Mouse (Mus musculus) forebrain, postnatal 0 days (tissue): ENCODE data around the gene Panx3. TPM values are rescaled to one million over a fixed set of nuclear protein-coding genes. Genes with fewer than 3 reads are reported as not detected.

Experiments
- ATAC-seq: fragments of 200-750 bp; cut with Nextera tagmentation; 2 replicates; pipeline ENCODE4 v1.8.0; 2017; ENCODE audit warnings: mild to moderate bottlenecking, moderate library complexity
- DNase-seq: peaks from one replicate; pipeline ENCODE4 v3.0.0-alpha.2; 2015
- H3K27ac ChIP-seq: fragments of 300-500 bp; sonication (generic); 2 replicates; pipeline ENCODE4 v1.5.1; 2014; ENCODE audit warnings: low read depth, mild to moderate bottlenecking, antibody characterized with exemption, low read length, moderate library complexity, mixed read lengths
- H3K27me3 ChIP-seq: fragments of 300-500 bp; sonication (generic); 2 replicates; pipeline ENCODE4 v1.6.1; 2014; ENCODE audit warnings: mild to moderate bottlenecking, low read length, mixed read lengths; ENCODE audit not compliant: insufficient read depth
- H3K36me3 ChIP-seq: fragments of 300-500 bp; sonication (generic); 2 replicates; pipeline ENCODE4 v1.6.1; 2014; ENCODE audit warnings: mild to moderate bottlenecking, moderate library complexity; ENCODE audit not compliant: insufficient read depth
- H3K4me1 ChIP-seq: fragments of 300-500 bp; sonication (generic); 2 replicates; pipeline ENCODE4 v1.6.1; 2014; ENCODE audit warnings: antibody characterized with exemption; ENCODE audit not compliant: insufficient read depth
- H3K4me2 ChIP-seq: fragments of 300-500 bp; sonication (generic); 2 replicates; pipeline ENCODE4 v1.6.1; 2014; ENCODE audit warnings: low read depth, mild to moderate bottlenecking, moderate library complexity
- H3K4me3 ChIP-seq: fragments of 300-500 bp; sonication (generic); 2 replicates; pipeline ENCODE4 v1.5.1; 2014; ENCODE audit warnings: low read depth, low read length, mixed read lengths
- H3K9ac ChIP-seq: fragments of 300-500 bp; sonication (generic); 2 replicates; pipeline ENCODE4 v1.6.1; 2014; ENCODE audit warnings: mild to moderate bottlenecking
- H3K9me3 ChIP-seq: fragments of 300-500 bp; sonication (generic); 2 replicates; pipeline ENCODE4 v1.6.1; 2016; ENCODE audit warnings: low read length
- CTCF ChIP-seq: sonication (generic); IDR thresholded peaks from 2 replicates; pipeline ENCODE4 v1.5.1; 2016; ENCODE audit warnings: antibody characterized with exemption, control low read depth, low read depth
- WGBS: fragments of 180-500 bp; shearing (Covaris S2); extraction: QIAGEN DNeasy Blood & Tissue Kit; methylation state at CpG from one replicate; pipeline ENCODE4 v1.1.7; 2014; 5-methylcytosine and 5-hydroxymethylcytosine counted together
- polyA plus RNA-seq: library from polyadenylated mRNA; unstranded; fragments of >200 nt; fragmentation: Nextera tagmentation; extraction: Ambion mirVana; gene quantifications from 2 replicates; pipeline ENCODE4 v1.2.1, GENCODE M21; 2015
- total RNA-seq: library from RNA; depleted of rRNA; stranded (reverse); fragments of >200 nt; gene quantifications from 2 replicates; pipeline ENCODE4 v1.2.3, GENCODE M21; 2014

The Panx3 gene
- total and polyA plus RNA-seq, 2 experiments from 2014 or later: 1.8 TPM; not detected in 1

DNA sequence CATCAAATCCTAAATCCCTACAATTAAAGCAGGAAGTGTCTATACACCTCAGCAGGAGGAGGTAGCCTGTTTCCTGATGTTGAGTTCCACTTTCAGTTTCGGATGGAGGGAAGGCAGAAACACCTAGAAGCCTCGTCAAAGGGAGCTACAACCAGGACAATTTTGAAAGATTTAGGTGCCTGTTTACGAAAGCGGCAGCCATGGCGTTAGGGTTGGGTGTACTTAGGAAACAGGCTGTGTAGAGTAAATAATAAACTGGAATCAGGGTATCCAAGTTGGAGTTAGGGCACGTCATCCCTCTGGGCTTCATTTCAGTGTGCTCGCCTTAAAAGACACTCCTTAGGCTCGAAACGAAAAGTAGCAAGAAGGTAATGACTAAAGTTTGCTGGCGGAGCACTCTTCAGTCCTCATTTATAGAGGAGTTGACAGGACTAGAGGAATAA is 12.6 kb downstream of the Panx3 start:
- Histone ChIP-seq H3K4me2 (peak overlapping the region; percentile 77), H3K27ac (no peak overlapping the region), H3K36me3 (peaks cover 26% of the 10 kb centered on the region), H3K27me3 (no peaks in the 10 kb centered on the region), H3K4me3 (peak overlapping the region; percentile 75), H3K9me3 (no peaks in the 10 kb centered on the region), H3K4me1 (peaks cover 12% of the 10 kb centered on the region; the same call in 1 of the 2 replicates), H3K9ac (peak overlapping the region; percentile 70)
- TF ChIP-seq CTCF: no peak
- DNase-seq (no peak), ATAC-seq (no peak; the same call in 1 of the 2 replicates)
- 3% methylated on average over 10 of the region's 10 CpGs for WGBS

DNA sequence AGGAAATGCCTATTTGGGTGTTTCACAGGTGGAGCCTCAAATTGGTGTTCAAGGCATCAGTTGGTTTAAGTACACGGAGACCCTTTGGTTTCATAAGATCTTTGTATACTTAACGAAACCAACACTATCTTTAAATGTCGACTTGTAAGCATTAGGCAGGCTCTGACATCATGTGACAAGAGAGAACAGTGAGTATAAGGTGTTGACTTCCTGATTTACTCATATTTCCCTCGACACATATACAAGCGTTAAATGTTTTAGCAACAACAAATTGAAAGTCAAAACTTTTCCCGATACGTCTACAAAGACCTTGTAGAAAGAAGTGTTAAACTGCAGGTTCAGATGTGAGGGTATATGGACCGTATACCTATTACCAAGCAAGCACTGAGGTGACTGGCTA is 13.1 kb downstream of the Panx3 start:
- Histone ChIP-seq H3K4me1 (peaks cover 12% of the 10 kb centered on the region; the same call in 1 of the 2 replicates), H3K9me3 (no peaks in the 10 kb centered on the region), H3K4me2 (peak overlapping the region; percentile 77), H3K27ac (no peak overlapping the region), H3K9ac (no peak overlapping the region), H3K4me3 (peak overlapping the region; percentile 75), H3K27me3 (no peaks in the 10 kb centered on the region), H3K36me3 (peaks cover 30% of the 10 kb centered on the region)
- no peak for TF ChIP-seq CTCF
- WGBS: 73% methylated on average over 8 of the region's 8 CpGs
- DNase-seq (no peak), ATAC-seq (no peak)

DNA sequence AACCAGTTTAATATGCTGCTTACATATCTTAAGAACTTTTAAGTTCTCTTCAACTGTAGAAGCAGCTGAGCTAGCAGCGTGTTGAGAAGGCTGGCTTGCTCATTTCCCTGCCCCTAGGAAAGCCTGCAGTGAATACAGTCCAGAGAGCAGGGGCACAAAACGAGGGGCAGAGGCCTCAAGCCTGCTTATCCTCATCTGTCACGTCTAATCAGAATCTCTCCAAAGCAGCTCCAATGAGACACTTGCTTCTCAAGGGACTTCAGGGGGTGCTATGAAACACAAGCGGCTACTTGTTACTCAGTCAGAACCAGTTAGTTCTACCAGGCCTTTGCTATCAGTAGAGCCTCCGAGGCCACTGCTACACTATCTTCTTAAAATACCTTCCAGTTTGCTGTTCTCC is 15.2 kb downstream of the Panx3 start:
- TF ChIP-seq CTCF: no peak
- ATAC-seq (no peak), DNase-seq (no peak)
- no peaks in the 10 kb centered on the region for H3K9me3 ChIP-seq
- WGBS: 89% methylated on average over 5 of the region's 5 CpGs
- no peak overlapping the region for H3K27ac ChIP-seq
- no peak overlapping the region for H3K4me3 ChIP-seq
- no peak overlapping the region for H3K9ac ChIP-seq
- peaks cover 12% of the 10 kb centered on the region; the same call in 1 of the 2 replicates for H3K4me1 ChIP-seq
- peaks cover 50% of the 10 kb centered on the region for H3K36me3 ChIP-seq
- H3K27me3 ChIP-seq: no peaks in the 10 kb centered on the region
- H3K4me2 ChIP-seq: no peak overlapping the region

DNA sequence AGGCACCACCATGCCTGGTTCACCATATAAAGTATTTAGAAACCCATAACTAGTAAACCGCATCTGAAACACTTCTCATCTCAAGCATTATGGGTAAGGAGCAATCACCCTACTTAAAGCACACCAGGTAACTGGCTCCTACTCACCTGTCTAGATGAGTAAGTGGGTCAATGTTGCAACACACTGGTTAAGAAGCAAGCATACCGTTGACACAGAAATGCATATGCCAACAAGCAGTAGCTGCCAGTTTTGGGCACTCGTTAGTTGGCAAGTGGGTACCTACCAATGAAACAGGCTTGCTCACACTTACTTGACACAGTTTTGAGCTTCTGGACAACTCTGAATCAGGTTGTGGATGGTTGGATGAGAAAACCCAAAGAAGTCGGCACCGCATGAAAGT is 18.4 kb downstream of the Panx3 start:
- no peak for TF ChIP-seq CTCF
- Histone ChIP-seq H3K36me3 (peaks cover 64% of the 10 kb centered on the region), H3K4me3 (no peak overlapping the region), H3K4me1 (no peaks in the 10 kb centered on the region), H3K4me2 (no peak overlapping the region), H3K9me3 (no peaks in the 10 kb centered on the region), H3K27ac (no peak overlapping the region), H3K9ac (no peak overlapping the region), H3K27me3 (no peaks in the 10 kb centered on the region)
- WGBS: 94% methylated on average over 5 of the region's 5 CpGs
- ATAC-seq (no peak), DNase-seq (no peak)

DNA sequence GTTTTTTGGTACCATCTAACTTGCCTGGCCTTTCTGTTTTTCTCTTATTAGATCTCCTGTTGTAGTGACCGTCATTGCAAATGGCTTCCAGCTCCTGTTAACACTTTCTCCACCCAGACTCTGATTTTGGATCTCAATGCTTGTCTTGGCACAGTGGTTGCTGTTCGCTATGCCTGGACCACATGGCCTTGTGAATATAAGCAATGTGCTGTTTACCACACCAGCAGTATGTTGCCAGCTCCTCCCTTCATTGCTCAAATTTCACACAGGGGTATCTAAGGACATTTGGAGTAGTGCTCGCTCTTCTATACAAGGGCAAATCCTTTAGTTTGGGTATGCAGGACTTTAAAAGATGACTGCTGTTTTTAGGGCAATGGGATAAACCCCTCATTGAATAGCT is 22.8 kb downstream of the Panx3 start:
- Histone ChIP-seq H3K36me3 (peaks cover 37% of the 10 kb centered on the region), H3K4me2 (no peak overlapping the region), H3K4me3 (no peak overlapping the region), H3K9ac (no peak overlapping the region), H3K27ac (no peak overlapping the region), H3K4me1 (no peaks in the 10 kb centered on the region), H3K9me3 (no peaks in the 10 kb centered on the region), H3K27me3 (no peaks in the 10 kb centered on the region)
- ATAC-seq (0 out of 2 replicates have a peak, but pooled peaks have one; percentile 18), DNase-seq (no peak)
- no peak for TF ChIP-seq CTCF
- 67% methylated on average over 3 of the region's 3 CpGs for WGBS

DNA sequence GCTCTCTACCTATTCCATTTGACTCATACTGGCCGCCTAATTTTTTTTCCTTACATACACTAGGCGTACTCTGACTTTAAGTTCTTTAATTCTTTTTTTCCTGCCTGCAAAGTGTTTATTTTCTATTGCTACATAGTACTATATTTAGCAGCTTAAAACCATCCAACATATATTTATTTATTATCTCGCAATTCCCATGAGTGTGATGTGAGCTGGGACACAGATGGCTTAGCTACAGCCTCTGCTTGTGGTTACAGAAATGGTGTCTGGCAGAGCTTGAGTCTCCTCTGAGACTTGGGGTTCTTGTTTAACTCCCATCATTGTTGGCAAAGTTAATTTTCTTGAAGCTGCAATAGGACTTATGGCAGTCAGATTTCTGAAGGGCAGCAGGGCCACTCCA is 30.3 kb downstream of the Panx3 start:
- 78% methylated on average over 3 of the region's 3 CpGs for WGBS
- H3K4me3 ChIP-seq: no peak overlapping the region
- no peaks in the 10 kb centered on the region for H3K9me3 ChIP-seq
- ATAC-seq: no peak
- H3K4me1 ChIP-seq: no peaks in the 10 kb centered on the region
- no peak overlapping the region for H3K27ac ChIP-seq
- no peak for DNase-seq
- TF ChIP-seq CTCF: no peak
- no peaks in the 10 kb centered on the region for H3K27me3 ChIP-seq
- no peak overlapping the region for H3K4me2 ChIP-seq
- no peaks in the 10 kb centered on the region for H3K36me3 ChIP-seq
- no peak overlapping the region for H3K9ac ChIP-seq

DNA sequence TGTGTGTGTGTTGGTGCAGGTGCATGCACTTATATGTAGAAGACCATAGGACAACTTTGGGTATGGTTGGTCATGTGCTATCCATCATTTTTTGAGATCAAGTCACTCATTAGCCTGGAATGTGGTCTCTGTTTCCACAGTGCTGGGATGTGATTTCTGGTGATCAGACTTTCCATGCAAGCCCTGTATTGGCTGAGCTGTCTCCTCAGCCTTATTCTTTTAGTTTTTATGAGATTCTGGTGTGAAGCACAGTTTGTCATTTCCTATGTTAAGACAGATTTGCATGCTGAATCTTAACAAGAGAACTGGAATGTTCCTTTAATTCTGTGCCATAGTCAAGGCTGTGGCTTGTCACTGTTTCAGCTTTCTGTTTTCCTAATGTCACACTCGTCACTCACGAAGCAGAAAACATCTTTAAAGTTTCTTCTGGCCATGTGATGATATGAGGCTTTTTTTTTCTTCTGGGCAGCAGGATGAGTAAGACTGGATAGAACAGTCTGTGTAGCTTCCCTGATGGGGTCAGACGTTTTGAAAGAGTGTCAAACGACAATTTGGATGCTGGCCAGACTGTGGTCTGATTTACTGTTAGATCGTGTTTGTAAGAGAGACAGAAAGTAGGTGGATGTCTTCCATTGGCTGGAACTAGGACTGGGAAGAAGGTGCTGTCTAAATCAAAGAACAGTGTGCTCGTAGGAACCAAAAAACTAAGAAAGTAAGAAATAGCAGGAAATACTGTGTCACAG is 32.1 kb downstream of the Panx3 start:
- H3K36me3 ChIP-seq: no peaks in the 10 kb centered on the region
- no peaks in the 10 kb centered on the region for H3K4me1 ChIP-seq
- no peak overlapping the region for H3K4me3 ChIP-seq
- no peak overlapping the region for H3K9ac ChIP-seq
- 43% methylated on average over 6 of the region's 6 CpGs for WGBS
- DNase-seq: peak; percentile 43
- ATAC-seq: peak; percentile 72
- no peaks in the 10 kb centered on the region for H3K27me3 ChIP-seq
- H3K4me2 ChIP-seq: no peak overlapping the region
- TF ChIP-seq CTCF: no peak
- H3K27ac ChIP-seq: peak overlapping the region; percentile 54
- no peaks in the 10 kb centered on the region for H3K9me3 ChIP-seq
